Mouse (Mus musculus): Measurements from ENCODE around the gene Slc12a8.

GRCm38 (mm10) chr16:33698277-33698790 is 181.2 kb downstream of the Slc12a8 start:
- TF ChIP-seq CTCF (IDR thresholded peaks at IDR 0.05; ENCODE audit: low read depth): no peak
- no peak for TF ChIP-seq EP300 (IDR thresholded peaks at IDR 0.05; ENCODE audit: low read depth)
